Mouse (Mus musculus) spleen, adult 2 months (tissue): ENCODE results near the gene Yipf4. TPM values are rescaled to one million over a fixed set of nuclear protein-coding genes. Genes with fewer than 3 reads are reported as not detected.
A peak's percentile ranks its signal among the peaks of the same experiment; 100 is the strongest.
"Not testable (repeated sequence)": the region's sequence is repeated elsewhere in the genome, so short reads cannot be mapped to it uniquely, and the experiment has no call there.

Experiments
- DNase-seq, 2 experiments: peaks; one replicate each; pipeline versions ENCODE4 v3.0.0 to v3.0.0-alpha.2; 2012 to 2021; ENCODE audit warnings: low spot score in 2 of 2, low read depth in 1 of 2
- H3K27ac ChIP-seq: fragments of 200-500 bp; 2 replicates; pipeline ENCODE4 v1.5.1; 2012; ENCODE audit warnings: low read length, inconsistent platforms; ENCODE audit not compliant: insufficient read depth
- H3K27me3 ChIP-seq: fragments of 200-500 bp; 2 replicates; pipeline ENCODE4 v1.6.1; 2012; ENCODE audit warnings: mild to moderate bottlenecking, moderate library complexity, low read length, inconsistent platforms; ENCODE audit not compliant: control insufficient read depth, insufficient read depth
- H3K36me3 ChIP-seq: fragments of 200-500 bp; 2 replicates; pipeline ENCODE4 v1.6.1; 2012; ENCODE audit warnings: mild to moderate bottlenecking, low read length, inconsistent platforms; ENCODE audit not compliant: control insufficient read depth, insufficient read depth
- H3K4me1 ChIP-seq: fragments of 200-500 bp; 2 replicates; pipeline ENCODE4 v1.6.1; 2011; ENCODE audit warnings: inconsistent platforms; ENCODE audit not compliant: control insufficient read depth, insufficient read depth, insufficient read length
- H3K4me3 ChIP-seq: fragments of 200-500 bp; 2 replicates; pipeline ENCODE4 v1.5.1; 2011; ENCODE audit warnings: mild to moderate bottlenecking, inconsistent platforms; ENCODE audit not compliant: insufficient read depth, insufficient read length; ENCODE audit errors: extremely low read depth
- CTCF ChIP-seq: fragments of 200-500 bp; IDR thresholded peaks from 2 replicates; pipeline ENCODE4 v1.5.1; 2011; ENCODE audit warnings: mild to moderate bottlenecking, inconsistent platforms; ENCODE audit not compliant: insufficient read depth, insufficient read length, insufficient replicate concordance; ENCODE audit errors: extremely low read depth
- POLR2A ChIP-seq: fragments of 200-500 bp; IDR thresholded peaks from 2 replicates; pipeline ENCODE4 v1.6.1; 2011; ENCODE audit warnings: low read depth, low read length, inconsistent platforms
- WGBS: fragments of 180-500 bp; shearing (Covaris S2); methylation state at CpG from one replicate; pipeline ENCODE4 v1.1.7; 2018; 5-methylcytosine and 5-hydroxymethylcytosine counted together
- polyA plus RNA-seq: library from polyadenylated mRNA; depleted of rRNA; stranded (reverse); fragments of >200 nt; gene quantifications from 2 replicates; pipeline ENCODE4 v1.2.3, GENCODE M21; 2012

Gene Yipf4
- polyA plus RNA-seq, 1 experiment, result 35.8 TPM

DNA sequence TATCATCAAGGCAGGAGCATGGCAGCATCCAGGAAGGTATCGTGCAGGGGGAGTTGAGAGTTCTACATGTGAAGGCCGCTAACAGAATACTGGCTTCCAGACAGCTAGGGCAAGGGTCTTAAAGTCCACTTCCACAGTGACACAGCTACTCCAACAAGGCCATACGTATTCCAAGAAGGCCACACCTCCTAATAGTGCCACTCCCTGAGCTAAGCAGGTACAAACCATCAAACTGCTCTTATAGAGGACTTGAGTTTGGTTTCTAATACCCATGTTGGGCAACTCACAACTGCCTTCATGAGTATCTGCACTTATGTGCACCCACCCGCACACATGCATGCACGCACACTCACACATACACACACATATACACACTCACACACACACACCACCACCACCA lies 32.5 kb upstream of the Yipf4 start:
- Histone ChIP-seq H3K4me3 (no peak overlapping the region), H3K36me3 (no peaks in the 10 kb centered on the region; the same call in none of the 2 replicates), H3K27ac (no peak overlapping the region), H3K27me3 (no peaks in the 10 kb centered on the region), H3K4me1 (peaks cover 5% of the 10 kb centered on the region; the same call in 1 of the 2 replicates)
- no peak for TF ChIP-seq CTCF
- TF ChIP-seq POLR2A, result no peak
- DNase-seq, result no peak
- 93% methylated on average over 5 of the region's 5 CpGs for WGBS

- Histone ChIP-seq H3K36me3 (no peaks in the 10 kb centered on the region), H3K4me3 (peak overlapping the region; percentile 48), H3K27ac (peak overlapping the region; percentile 44), H3K4me1 (peaks cover 5% of the 10 kb centered on the region; the same call in 1 of the 2 replicates), H3K27me3 (no peaks in the 10 kb centered on the region)
- no peak for DNase-seq
- WGBS, result 70% methylated on average over 10 of the region's 10 CpGs
- TF ChIP-seq POLR2A, result no peak
- TF ChIP-seq CTCF, result no peak
Measured at GRCm38 (mm10) chr17:74457972-74458677, 31.2 kb upstream of the Yipf4 start.

GRCm38 (mm10) chr17:74458711-74459408 lies 30.4 kb upstream of the Yipf4 start, which contains the start of gene Nlrc4:
Gene Nlrc4 (minus strand): TSS chr17:74459142.
- WGBS, result 42% methylated on average over 8 of the region's 8 CpGs
- peak within 1 kb of the TSS; percentile 48 for H3K4me3 ChIP-seq
- H3K27me3 ChIP-seq, result no peaks in the 10 kb centered on the region
- no peaks in the 10 kb centered on the region for H3K36me3 ChIP-seq
- TF ChIP-seq POLR2A, result no peak
- TF ChIP-seq CTCF, result no peak
- DNase-seq, result peak in 1 of 2 experiments; percentile 53
- peak within 1 kb of the TSS; percentile 44 for H3K27ac ChIP-seq
- H3K4me1 ChIP-seq, result peaks cover 5% of the 10 kb centered on the region; the same call in 1 of the 2 replicates

GRCm38 (mm10) chr17:74463510-74463909 lies 25.8 kb upstream of the Yipf4 start:
- Histone ChIP-seq H3K27ac (no peak overlapping the region), H3K4me3 (no peak overlapping the region), H3K36me3 (no peaks in the 10 kb centered on the region), H3K4me1 (peaks cover 3% of the 10 kb centered on the region; the same call in 1 of the 2 replicates), H3K27me3 (no peaks in the 10 kb centered on the region)
- TF ChIP-seq POLR2A (no peak), CTCF (no peak)
- no peak for DNase-seq

GRCm38 (mm10) chr17:74467981-74468380 lies 21.3 kb upstream of the Yipf4 start:
- not testable (repeated sequence) for H3K27ac ChIP-seq, H3K27me3 ChIP-seq, DNase-seq, H3K36me3 ChIP-seq, H3K4me1 ChIP-seq, H3K4me3 ChIP-seq
- WGBS, result 85% methylated on average over 2 of the region's 2 CpGs

- not testable (repeated sequence) for H3K36me3 ChIP-seq, DNase-seq, H3K4me1 ChIP-seq, H3K27ac ChIP-seq, H3K4me3 ChIP-seq, H3K27me3 ChIP-seq
- WGBS, result 81% methylated on average over 6 of the region's 6 CpGs
Measured at GRCm38 (mm10) chr17:74470133-74470532, 19.2 kb upstream of the Yipf4 start.

- Histone ChIP-seq H3K27me3 (no peaks in the 10 kb centered on the region), H3K27ac (no peak overlapping the region), H3K4me3 (no peak overlapping the region), H3K4me1 (no peaks in the 10 kb centered on the region), H3K36me3 (no peaks in the 10 kb centered on the region)
- 89% methylated on average over 14 of the region's 14 CpGs for WGBS
- DNase-seq, result no peak
- TF ChIP-seq POLR2A (no peak), CTCF (no peak)
Measured at GRCm38 (mm10) chr17:74480361-74481069, 8.8 kb upstream of the Yipf4 start.
